Mouse (Mus musculus): ENCODE results near the gene Csnk1e. TPM values are rescaled to one million over a fixed set of nuclear protein-coding genes. Genes with fewer than 3 reads are reported as not detected.

Gene Csnk1e
- polyA plus RNA-seq, 1 experiment = 0.17 TPM

- Histone ChIP-seq H3K36me3 (ENCODE audit: control insufficient read depth) (no peaks in the 10 kb centered on the region), H3K27me3 (ENCODE audit: control insufficient read depth) (peaks cover 19% of the 10 kb centered on the region), H3K9me3 (ENCODE audit: control insufficient read depth, low read length) (no peaks in the 10 kb centered on the region), H3K4me3 (replicated peaks) (no peak overlapping the region), H3K4me1 (ENCODE audit: control insufficient read depth) (peaks cover 22% of the 10 kb centered on the region)
- no peak for TF ChIP-seq GATA1 (IDR thresholded peaks at IDR 0.05; ENCODE audit: low read length)
- TF ChIP-seq TAL1 (IDR thresholded peaks at IDR 0.05; ENCODE audit: low read length) = no peak
These were observed 51.1 kb downstream of the Csnk1e start for GRCm38 (mm10) chr15:79404277-79404676.

- peaks cover 19% of the 10 kb centered on the region for H3K27me3 ChIP-seq (ENCODE audit: control insufficient read depth)
- peaks cover 22% of the 10 kb centered on the region for H3K4me1 ChIP-seq (ENCODE audit: control insufficient read depth)
- H3K4me3 ChIP-seq (replicated peaks) = peak overlapping the region; percentile 62
- no peak for TF ChIP-seq TAL1 (IDR thresholded peaks at IDR 0.05; ENCODE audit: low read length)
- no peak for TF ChIP-seq GATA1 (IDR thresholded peaks at IDR 0.05; ENCODE audit: low read length)
- no peaks in the 10 kb centered on the region for H3K36me3 ChIP-seq (ENCODE audit: control insufficient read depth)
- H3K9me3 ChIP-seq (ENCODE audit: control insufficient read depth, low read length) = no peaks in the 10 kb centered on the region
These were observed 51.6 kb downstream of the Csnk1e start for GRCm38 (mm10) chr15:79403763-79404210.

- Histone ChIP-seq H3K36me3 (ENCODE audit: control insufficient read depth) (no peaks in the 10 kb centered on the region), H3K9me3 (ENCODE audit: control insufficient read depth, low read length) (no peaks in the 10 kb centered on the region), H3K4me1 (ENCODE audit: control insufficient read depth) (peaks cover 22% of the 10 kb centered on the region), H3K27me3 (ENCODE audit: control insufficient read depth) (peaks cover 16% of the 10 kb centered on the region), H3K4me3 (replicated peaks) (peak within 1 kb of the TSS; percentile 62)
- TF ChIP-seq GATA1 (IDR thresholded peaks at IDR 0.05; ENCODE audit: low read length) (no peak), TAL1 (IDR thresholded peaks at IDR 0.05; ENCODE audit: low read length) (no peak)
These were observed 52.3 kb downstream of the Csnk1e start, which contains the start of gene Tmem184b for GRCm38 (mm10) chr15:79402836-79403762. Tmem184b (minus strand) TSS chr15:79403569.

- peaks cover 16% of the 10 kb centered on the region for H3K27me3 ChIP-seq (ENCODE audit: control insufficient read depth)
- no peaks in the 10 kb centered on the region for H3K9me3 ChIP-seq (ENCODE audit: control insufficient read depth, low read length)
- H3K4me1 ChIP-seq (ENCODE audit: control insufficient read depth) = peaks cover 22% of the 10 kb centered on the region
- H3K36me3 ChIP-seq (ENCODE audit: control insufficient read depth) = no peaks in the 10 kb centered on the region
- TF ChIP-seq TAL1 (IDR thresholded peaks at IDR 0.05; ENCODE audit: low read length) (no peak), GATA1 (IDR thresholded peaks at IDR 0.05; ENCODE audit: low read length) (no peak)
- H3K4me3 ChIP-seq (replicated peaks) = peak overlapping the region; percentile 62
These were observed 53.2 kb downstream of the Csnk1e start for GRCm38 (mm10) chr15:79402176-79402575.

GRCm38 (mm10) chr15:79400975-79401365 lies 54.4 kb downstream of the Csnk1e start:
- peaks cover 27% of the 10 kb centered on the region for H3K4me1 ChIP-seq (ENCODE audit: control insufficient read depth)
- TF ChIP-seq TAL1 (IDR thresholded peaks at IDR 0.05; ENCODE audit: low read length) = no peak
- TF ChIP-seq GATA1 (IDR thresholded peaks at IDR 0.05; ENCODE audit: low read length) = no peak
- H3K27me3 ChIP-seq (ENCODE audit: control insufficient read depth) = peaks cover 16% of the 10 kb centered on the region
- no peak overlapping the region for H3K4me3 ChIP-seq (replicated peaks)
- H3K9me3 ChIP-seq (ENCODE audit: control insufficient read depth, low read length) = no peaks in the 10 kb centered on the region
- no peaks in the 10 kb centered on the region for H3K36me3 ChIP-seq (ENCODE audit: control insufficient read depth)

- no peak for TF ChIP-seq TAL1 (IDR thresholded peaks at IDR 0.05; ENCODE audit: low read length)
- TF ChIP-seq GATA1 (IDR thresholded peaks at IDR 0.05; ENCODE audit: low read length) = no peak
- H3K9me3 ChIP-seq (ENCODE audit: control insufficient read depth, low read length) = no peaks in the 10 kb centered on the region
- peaks cover 28% of the 10 kb centered on the region for H3K4me1 ChIP-seq (ENCODE audit: control insufficient read depth)
- no peak overlapping the region for H3K4me3 ChIP-seq (replicated peaks)
- no peaks in the 10 kb centered on the region for H3K36me3 ChIP-seq (ENCODE audit: control insufficient read depth)
- peaks cover 16% of the 10 kb centered on the region for H3K27me3 ChIP-seq (ENCODE audit: control insufficient read depth)
These were observed 55.0 kb downstream of the Csnk1e start for GRCm38 (mm10) chr15:79400134-79400974.

GRCm38 (mm10) chr15:79399231-79400052 lies 55.9 kb downstream of the Csnk1e start:
- Histone ChIP-seq H3K9me3 (ENCODE audit: control insufficient read depth, low read length) (no peaks in the 10 kb centered on the region), H3K36me3 (ENCODE audit: control insufficient read depth) (no peaks in the 10 kb centered on the region), H3K27me3 (ENCODE audit: control insufficient read depth) (peaks cover 10% of the 10 kb centered on the region), H3K4me3 (replicated peaks) (no peak overlapping the region), H3K4me1 (ENCODE audit: control insufficient read depth) (peaks cover 33% of the 10 kb centered on the region)
- TF ChIP-seq GATA1 (IDR thresholded peaks at IDR 0.05; ENCODE audit: low read length) = no peak
- TF ChIP-seq TAL1 (IDR thresholded peaks at IDR 0.05; ENCODE audit: low read length) = no peak

- H3K36me3 ChIP-seq (ENCODE audit: control insufficient read depth) = no peaks in the 10 kb centered on the region
- H3K4me1 ChIP-seq (ENCODE audit: control insufficient read depth) = peaks cover 12% of the 10 kb centered on the region
- peak overlapping the region; percentile 2 for H3K4me3 ChIP-seq (replicated peaks)
- no peaks in the 10 kb centered on the region for H3K9me3 ChIP-seq (ENCODE audit: control insufficient read depth, low read length)
- H3K27me3 ChIP-seq (ENCODE audit: control insufficient read depth) = no peaks in the 10 kb centered on the region
- TF ChIP-seq GATA1 (IDR thresholded peaks at IDR 0.05; ENCODE audit: low read length) (no peak), TAL1 (IDR thresholded peaks at IDR 0.05; ENCODE audit: low read length) (no peak)
These were observed 58.6 kb downstream of the Csnk1e start for GRCm38 (mm10) chr15:79396736-79397135.

Data from erythroblast, embryonic 14.5 days (primary cell).